Mouse (Mus musculus): ENCODE measurements around the gene Mepce.
"Not testable (repeated sequence)": the region's sequence is repeated elsewhere in the genome, so short reads cannot be mapped to it uniquely, and the experiment has no call there.

Mepce gene

DNA sequence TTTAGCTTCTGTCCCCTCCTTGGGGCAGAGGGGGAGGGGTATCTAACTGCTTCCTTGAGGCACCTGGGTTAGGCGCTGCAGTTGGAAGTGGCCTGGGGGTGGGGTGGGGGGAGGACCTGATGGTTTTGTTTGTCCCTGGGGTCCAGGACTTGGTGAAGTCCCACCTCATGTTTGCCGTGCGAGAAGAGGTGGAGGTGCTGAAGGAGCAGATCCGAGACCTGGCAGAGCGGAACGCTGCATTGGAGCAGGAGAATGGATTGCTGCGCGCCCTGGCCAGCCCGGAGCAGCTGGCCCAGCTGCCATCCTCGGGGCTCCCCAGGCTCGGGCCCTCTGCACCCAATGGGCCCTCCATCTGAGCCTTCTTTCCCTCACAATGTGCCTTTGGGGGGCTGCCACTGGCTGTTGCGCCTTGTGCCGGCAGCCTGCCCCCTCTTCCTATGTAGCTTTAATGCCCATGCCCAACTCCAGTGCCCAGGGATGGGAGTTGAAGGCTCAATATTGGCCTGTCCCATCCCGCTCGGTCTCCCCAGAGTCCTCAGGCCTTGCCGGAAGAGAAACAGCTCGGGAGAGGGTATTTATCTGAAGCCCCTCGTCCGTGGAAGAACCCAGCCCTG is 28.4 kb downstream of the Mepce start:
- DNase-seq (ENCODE audit: inconsistent ontology term): no peak

DNA sequence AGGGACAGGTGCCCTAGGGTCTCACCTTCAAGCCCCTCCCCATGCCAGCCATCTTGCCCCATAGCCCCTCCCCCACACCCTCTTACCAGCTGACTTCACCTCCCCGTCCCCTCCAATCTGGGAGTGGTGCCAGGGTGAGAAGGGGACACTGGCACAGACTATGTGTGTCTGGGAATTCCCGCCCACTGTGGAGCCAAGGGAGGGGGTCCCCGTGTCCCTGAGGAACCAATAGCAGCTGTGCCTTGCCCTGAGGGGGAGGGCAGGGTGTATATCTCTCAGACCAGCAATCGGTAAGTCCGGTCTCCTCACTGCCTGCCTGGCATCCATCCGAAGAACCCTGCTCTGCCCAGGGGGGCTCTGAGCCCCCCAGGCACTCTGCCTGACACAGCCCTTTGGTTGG is 29.6 kb downstream of the Mepce start:
- DNase-seq (ENCODE audit: inconsistent ontology term): peak; percentile 87

DNA sequence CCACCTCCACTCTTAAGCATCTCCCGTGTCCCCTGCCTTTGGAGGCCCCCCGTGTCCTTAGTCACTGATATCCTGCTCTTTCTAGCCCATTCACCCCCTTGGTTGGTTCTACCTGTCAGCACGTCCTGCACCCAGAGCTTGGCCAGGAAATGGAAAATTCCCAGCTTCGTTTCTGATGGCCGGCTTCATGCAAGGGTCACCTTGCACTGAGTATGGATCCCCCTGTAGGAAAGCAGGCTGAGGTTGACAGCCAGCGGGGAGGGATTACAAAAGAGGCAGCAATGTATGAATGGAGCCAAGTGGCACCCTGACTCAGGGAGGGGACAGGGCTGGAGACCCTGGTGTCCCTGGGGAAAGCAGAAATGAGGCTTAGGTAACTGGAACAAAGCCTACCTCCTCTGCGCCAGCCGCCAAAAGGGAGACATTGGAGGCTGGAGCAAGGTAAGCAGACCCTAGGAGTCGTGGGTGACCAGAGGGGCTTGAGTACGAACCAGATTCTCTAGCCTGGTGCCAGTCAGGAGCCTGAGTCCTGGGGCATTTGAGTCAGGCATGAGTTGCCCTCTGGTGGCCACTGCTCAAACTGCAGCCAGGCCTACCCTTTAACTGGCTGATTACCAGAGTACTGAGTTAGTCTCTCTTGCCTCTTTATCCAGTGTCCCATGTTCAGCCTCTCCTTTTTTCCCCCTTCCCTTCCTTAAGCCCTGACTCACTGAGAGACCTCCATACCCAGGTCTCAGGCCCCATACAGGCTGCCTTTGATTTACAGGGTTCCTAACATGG is 30.4 kb downstream of the Mepce start:
- DNase-seq (ENCODE audit: inconsistent ontology term): peak; percentile 80

DNA sequence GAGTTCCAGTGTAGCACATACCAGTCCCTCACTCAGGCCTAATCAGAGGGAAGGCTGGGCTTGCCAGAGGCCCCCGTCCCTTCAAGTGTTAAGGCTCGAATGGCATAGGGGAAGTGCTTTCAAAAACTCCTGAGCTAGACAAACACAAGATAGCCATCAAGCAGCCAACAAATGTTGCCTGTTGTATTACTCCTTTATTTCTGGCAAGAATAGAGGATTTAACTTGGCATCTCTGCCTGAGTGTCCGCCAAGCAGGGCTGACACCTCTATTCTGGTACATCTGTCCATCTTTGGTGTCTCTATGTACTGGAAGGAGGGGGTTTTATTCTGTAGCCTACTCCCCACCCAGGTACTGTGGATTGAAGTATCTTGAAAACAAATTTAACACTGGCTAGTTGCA is 31.3 kb downstream of the Mepce start:
- DNase-seq (ENCODE audit: inconsistent ontology term): no peak

DNA sequence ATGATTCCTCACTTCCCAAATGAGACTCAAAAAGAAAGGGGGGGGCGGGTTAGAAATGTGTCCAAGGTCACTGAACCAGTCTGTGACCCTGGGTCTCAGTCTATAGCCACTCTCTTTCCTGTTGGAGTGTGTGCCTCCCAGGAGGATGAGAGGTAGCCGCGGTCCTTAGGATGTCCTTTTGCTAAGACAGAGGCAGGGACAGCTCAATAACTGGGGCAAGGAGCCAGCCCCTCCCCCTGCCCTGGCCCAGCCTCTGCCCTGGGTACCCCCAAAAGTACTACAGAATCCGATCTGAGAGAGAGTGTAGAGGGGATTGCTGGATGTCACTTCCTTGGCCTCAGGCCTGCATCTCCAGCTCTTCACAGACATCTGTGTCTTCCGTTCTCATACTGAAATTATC is 32.0 kb downstream of the Mepce start:
- DNase-seq (ENCODE audit: inconsistent ontology term): no peak

DNA sequence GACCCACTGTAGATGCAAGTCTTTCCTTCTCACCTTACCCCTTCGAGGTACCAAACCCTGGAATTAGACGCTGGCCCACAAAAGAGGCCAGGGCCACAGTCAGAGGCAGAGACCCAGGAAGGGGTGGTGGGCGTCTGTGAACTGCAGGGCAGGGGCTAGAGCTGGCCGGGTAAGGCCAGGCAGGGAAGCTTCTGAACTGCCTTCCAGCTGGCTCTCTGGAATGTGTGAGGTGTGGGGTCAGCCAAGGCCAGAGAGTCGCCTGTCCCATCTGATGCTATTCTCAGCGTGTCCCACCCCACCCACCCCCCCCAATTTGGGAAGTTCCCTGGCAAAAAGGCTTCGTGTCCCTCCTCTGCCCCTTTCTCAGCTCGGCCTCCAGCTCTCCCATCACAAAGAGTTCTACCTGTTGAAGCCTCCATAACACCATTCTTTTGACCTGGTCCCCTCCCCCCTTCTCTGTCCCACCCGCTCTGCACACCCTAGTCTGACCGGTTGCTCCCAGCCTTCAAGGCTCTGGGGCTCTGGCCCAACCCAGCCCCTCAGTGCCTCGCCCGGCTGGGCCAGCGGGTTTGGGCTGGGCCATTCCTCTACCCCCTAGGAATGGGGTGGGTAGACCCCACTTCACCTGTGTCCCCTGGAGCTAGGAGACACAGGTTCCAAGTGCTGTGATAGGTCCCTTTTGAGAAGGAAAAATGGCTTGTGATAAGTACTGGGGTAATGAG is 34.2 kb downstream of the Mepce start:
- no peak for DNase-seq (ENCODE audit: inconsistent ontology term)

DNA sequence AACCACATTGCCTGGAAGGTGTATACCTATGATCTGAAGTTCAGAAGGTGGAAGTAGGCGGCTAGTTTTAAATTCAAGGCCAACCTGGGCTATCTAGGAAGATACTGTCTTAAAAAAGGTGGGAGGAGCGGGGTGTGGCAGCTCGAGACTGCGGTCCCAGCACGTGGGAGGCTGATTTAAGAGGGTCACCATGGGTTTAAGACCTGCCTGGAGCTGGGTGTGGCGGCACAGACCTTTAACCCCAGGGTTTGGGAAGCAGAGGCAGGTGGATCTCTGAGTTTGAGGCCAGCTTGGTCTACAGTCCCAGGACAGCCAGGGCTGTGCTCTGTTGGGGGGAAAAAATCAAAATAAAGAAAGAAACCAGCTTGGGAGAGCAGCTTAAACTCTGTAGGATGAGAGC is 35.5 kb downstream of the Mepce start:
- no peak for DNase-seq (ENCODE audit: inconsistent ontology term)

DNA sequence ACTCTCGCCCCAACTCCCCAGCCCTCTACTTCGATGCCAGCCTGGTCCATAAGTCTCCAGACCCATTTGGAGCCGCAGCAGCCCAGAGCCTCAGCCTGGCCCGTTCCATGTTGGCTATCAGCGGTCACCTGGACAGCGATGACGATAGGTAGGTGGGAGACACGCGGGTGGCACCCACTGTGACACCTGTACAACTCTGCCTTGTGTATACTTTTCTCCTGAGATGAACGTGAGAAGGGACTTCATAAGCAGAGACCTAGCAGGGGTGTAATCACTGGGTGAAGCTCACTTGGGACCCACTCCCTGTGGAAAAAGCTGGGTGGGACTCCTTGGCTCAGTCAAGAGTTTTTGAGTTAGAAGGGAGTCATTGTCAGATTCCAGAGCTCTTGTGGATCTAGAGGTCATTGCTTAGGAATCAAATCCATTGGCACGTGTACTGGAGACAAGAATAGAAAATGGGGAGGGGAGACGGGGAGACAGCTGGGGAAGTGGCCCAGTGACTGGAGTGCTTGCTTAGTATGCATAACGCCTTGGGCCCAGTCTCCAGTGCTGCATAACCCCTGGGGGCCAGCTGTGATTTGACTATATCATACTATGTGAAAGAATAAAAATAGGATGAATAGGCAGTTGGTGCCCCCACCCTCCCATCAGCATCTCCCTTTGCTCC is 36.1 kb downstream of the Mepce start:
- no peak for DNase-seq (ENCODE audit: inconsistent ontology term)

DNA sequence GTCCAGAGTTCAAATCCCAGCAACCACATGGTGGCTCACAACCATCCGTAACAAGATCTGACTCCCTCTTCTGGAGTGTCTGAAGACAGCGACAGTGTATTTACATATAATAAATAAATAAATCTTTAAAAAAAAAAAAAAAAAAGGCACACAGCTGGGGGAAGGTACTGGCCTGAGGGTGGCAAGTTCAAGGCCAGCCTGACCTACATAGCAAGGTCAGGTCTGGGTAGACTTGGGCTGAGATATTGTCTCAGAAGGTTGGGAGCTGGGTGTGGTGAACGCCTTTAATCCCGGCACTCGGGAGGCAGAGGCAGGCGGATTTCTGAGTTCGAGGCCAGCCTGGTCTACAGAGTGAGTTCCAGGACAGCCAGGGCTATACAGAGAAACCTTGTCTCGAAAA is 37.2 kb downstream of the Mepce start:
- DNase-seq (ENCODE audit: inconsistent ontology term): not testable (repeated sequence)

DNA sequence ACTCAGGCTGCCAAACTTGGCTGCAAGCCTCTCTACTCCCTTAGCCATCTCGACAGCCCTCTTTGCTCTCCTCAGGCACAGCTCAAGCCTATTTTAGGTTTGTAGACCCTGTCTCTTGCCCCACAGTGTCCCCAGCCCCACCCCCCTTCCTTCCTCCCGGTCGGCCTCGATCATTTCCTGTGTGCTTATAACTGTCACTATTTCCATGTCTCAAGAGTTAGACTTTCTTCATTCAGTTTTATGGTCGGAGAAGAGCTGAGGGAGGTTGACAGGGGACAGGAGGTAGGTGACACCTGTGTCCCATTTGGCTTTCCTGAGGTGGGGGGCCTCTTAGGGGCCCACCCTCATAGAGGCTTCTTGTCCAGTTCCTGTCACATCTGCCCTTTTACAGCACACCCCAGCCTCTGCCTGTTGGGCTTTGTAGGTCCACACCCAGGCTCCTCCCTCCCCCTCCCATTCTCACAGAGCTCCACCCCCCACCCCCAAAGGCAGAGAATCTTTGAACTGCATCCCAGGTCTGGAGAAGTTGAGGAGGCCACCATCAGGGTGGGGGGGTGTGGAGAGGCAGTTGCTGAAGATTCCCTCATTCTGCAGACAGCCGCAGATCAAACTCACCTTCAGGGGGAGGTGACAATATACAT is 38.1 kb downstream of the Mepce start:
- no peak for DNase-seq (ENCODE audit: inconsistent ontology term)

DNA sequence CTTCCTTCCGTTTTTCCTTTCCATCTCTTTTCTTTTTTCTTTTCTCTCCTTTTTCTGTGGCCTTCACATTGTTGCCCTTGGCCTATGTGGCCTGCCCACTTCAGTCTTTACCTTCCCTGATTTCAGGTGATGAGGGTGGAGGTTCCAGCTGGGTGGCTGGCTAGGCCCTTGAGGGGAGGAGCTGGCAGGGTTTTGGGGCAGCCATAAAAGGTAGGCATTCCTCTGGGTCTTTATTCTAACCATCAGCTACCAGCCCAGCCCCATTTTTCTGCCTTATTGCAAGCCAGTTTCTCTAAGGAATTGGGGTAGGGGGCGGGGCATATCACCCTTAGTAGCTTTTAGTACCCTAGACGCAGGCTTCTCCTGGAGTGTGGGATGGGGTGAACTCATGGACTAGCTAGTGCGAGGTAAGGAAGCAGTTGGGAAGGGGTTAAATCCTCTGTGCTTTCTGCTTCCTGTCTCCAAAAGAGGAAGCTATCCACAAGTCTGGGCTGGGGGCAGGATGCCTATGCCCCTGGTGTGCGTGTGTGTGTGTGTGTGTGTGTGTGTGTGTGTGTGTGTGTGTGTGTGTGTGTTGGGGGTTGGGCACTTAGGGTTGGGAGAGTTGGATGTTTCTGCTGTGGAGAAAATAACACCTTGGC is 39.2 kb downstream of the Mepce start:
- no peak for DNase-seq (ENCODE audit: inconsistent ontology term)

DNA sequence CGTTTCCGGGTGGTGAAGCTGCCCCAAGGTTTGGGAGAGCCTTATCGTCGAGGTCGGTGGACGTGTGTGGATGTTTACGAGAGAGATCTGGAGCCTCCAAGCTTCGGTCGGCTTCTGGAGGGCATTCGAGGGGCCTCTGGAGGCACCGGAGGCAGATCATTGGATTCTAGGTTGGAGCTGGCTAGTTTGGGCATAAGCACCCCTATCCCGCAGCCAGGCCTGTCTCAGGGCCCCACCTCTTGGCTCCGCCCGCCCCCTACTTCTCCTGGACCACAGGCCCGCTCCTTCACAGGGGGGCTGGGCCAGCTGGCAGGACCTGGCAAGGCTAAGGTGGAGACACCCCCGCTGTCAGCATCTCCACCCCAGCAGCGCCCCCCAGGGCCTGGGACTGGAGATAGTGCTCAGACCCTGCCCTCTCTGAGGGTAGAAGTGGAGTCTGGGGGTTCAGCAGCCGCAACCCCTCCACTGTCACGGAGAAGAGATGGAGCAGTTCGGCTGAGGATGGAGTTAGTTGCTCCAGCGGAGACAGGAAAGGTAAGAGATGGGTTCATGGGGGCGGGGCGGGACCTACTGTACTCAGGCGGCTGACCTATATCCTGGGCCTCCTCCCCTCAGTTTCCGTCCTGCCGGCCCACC is 40.0 kb downstream of the Mepce start:
- peak; percentile 42 for DNase-seq (ENCODE audit: inconsistent ontology term)

DNA sequence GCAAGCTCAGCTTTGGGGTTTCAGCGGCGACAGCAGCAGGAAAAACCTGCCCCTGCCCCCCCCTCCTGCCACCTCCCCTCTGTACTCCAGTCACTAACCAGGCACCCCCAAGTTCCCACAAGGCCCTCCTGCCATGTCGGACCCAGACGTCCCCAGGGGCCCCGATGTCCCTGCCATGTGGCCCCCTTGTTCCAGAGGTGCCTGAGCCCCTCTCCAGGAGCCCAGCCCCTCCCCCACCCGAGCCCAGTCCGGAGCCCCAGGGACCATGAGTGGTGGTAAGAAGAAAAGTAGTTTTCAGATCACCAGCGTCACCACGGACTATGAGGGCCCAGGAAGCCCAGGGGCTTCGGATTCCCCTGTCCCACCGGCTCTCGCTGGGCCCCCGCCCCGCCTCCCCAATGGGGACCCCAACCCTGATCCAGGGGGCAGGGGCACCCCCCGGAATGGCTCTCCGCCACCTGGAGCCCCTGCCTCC is 40.6 kb downstream of the Mepce start:
- DNase-seq (ENCODE audit: inconsistent ontology term): no peak

DNA sequence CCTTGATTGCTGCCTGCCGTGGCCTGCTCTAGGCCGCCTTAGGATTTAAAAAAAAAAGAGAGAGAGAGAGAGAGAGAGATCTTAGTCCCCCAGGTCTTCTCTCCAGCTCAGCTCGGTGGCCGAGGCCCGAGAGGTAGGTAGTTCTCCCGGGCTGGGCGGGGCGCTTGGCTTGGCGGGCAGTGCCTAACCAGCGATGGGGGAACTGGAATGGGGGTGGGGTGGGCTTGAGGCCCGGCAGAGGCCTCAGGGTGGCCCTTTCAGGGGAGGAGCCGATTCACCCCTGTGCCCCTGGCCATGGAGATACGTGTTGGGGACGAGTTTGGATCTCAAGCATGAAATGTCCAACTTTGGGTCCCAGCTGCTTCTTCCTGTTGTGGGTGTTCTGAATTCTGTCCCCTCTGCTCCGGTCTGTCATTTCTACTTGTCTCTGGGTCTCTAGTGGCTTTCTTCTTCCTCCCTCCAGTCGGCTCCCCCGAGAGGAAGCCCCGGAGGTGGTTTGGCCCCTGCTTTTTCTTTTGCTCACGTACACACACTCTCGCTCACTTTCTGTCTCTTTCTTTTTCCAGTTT is 41.1 kb downstream of the Mepce start:
- DNase-seq (ENCODE audit: inconsistent ontology term): peak; percentile 77

DNA sequence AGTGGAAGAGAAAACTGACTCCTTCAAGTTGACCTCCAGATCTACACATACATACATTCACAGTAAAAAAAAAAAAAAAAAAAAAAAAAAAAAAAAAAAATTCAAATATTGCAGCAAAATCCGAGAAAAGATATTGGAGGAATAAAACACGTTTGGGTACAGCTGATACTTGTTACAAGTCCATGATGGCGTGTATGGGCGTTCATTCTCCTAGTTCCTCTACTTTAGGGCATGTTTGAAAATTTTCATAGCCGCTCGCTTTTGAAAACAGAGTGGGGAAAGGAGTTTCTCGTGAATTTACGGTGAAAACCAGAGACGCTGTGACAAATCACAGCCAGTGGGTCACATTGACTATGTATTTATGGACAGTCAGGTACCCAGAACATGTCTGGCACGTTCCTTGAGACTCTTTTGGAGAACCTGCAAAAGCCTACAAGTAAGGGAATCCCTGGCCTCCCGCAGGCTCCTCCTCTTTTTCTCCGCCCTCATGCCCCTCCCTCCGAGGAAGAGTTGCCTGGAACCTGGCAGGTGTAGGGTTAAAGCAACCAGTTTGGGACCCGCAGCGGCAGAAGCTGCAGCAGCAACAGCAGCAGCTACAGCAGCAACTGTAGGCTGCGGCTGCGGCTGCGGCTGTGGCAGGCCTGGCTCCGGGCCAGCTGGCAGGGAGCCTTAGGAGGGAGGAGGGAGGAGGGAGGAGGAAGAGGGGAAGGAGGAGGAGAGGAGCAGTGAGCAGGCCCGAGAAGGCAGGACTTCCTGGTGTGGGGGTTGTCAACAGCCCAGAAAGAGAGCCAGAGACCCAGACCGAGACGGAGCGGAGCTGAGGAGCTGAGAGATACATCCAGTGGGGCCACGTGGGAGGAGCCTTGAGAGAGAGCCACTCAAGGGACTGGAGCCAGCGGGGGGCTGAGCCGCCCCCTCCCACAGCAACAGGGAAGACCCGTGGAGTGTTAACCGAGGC is 42.0 kb downstream of the Mepce start, which contains the start of gene Tsc22d4:
Tsc22d4 (plus strand) TSS at position 517 of the 958 bp plus-strand sequence.
- peak; percentile 97 for DNase-seq (ENCODE audit: inconsistent ontology term)

DNA sequence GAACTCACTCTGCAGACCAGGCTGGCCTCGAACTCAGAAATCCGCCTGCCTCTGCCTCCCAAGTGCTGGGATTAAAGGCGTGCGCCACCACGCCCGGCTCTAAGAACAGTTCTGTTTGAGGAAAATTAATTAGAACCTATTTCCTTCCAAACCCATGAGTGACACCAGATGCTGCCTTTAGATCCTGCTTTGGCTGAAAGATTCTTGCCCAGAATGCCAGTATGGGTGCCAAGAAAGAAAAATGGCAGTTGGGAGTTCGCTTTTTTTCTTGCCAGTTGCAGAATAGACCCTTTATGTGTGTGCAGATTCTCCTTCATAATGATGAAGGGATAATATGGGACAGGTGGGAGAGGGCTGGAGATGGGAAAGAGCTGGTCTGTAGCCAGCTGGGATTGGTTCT is 43.3 kb downstream of the Mepce start:
- no peak for DNase-seq (ENCODE audit: inconsistent ontology term)

DNA sequence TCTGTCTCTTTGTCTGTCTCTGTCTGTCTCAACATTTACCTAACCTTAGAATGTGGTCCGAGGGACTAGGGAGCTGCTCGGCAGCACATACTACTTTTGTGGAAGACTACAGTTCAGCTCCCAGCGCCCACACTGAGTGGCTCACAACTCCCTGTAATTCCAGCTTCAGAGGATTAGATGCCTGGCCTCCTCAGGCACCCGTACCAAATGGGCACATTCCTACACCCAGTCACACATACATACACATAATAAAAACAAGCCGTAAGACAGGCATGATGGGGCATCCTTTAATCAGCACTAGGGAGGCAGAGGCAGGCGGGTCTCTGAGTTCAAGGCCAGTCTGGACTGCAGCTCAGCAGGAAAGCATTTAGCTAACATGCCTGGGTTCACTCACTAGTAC is 44.6 kb downstream of the Mepce start:
- DNase-seq (ENCODE audit: inconsistent ontology term): no peak

DNA sequence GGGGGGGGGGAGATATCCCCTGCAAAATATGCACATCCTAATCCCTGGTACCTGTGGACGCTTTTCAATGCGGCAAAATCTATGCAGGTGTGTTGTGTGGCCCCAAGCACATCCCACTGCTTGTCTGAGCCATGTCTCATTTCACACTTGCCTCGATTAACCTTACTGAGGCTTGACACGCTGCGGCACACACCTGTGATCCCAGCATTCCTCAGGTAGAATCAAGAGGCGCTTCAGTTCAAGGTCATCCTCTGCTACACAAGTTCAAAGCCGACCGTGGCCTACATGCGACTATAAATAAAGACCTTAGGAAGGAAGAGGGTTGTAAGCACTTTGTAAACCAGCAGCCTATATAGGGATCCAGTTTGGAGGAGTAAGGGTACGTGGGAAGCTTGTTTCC is 45.4 kb downstream of the Mepce start:
- DNase-seq (ENCODE audit: inconsistent ontology term): no peak

Data from Muller cell, postnatal 12 days (primary cell).